Mouse (Mus musculus): ENCODE data around the gene Nrxn2. TPM values are rescaled to one million over a fixed set of nuclear protein-coding genes. Genes with fewer than 3 reads are reported as not detected.

The Nrxn2 gene
- polyA plus RNA-seq, 1 experiment = 0.09 TPM

- Histone ChIP-seq H3K79me2 (ENCODE audit: control insufficient read depth, insufficient read depth) (no peaks in the 10 kb centered on the region), H3K27me3 (ENCODE audit: control insufficient read depth, insufficient read depth, insufficient read length) (peaks cover 55% of the 10 kb centered on the region), H3K4me3 (ENCODE audit: insufficient read depth, poor library complexity, severe bottlenecking) (no peak overlapping the region), H3K79me3 (ENCODE audit: low read depth) (no peaks in the 10 kb centered on the region), H3ac (ENCODE audit: control insufficient read depth, insufficient read length, low read depth) (no peak overlapping the region), H3K36me3 (ENCODE audit: control insufficient read depth, insufficient read depth) (no peaks in the 10 kb centered on the region)
- TF ChIP-seq MYOG (IDR thresholded peaks at IDR 0.05; ENCODE audit: control insufficient read depth, extremely low read depth, insufficient read length) (no peak), FOSL1 (IDR thresholded peaks at IDR 0.05; ENCODE audit: insufficient read depth, low read length, poor library complexity, severe bottlenecking) (no peak), MYOD1 (IDR thresholded peaks at IDR 0.05; ENCODE audit: control insufficient read depth, insufficient read length, low read depth) (no peak), USF1 (IDR thresholded peaks at IDR 0.05; ENCODE audit: low read depth) (no peak), CEBPB (IDR thresholded peaks at IDR 0.05; ENCODE audit: low read depth) (no peak), MAX (IDR thresholded peaks at IDR 0.05) (no peak), CTCF (IDR thresholded peaks at IDR 0.05; ENCODE audit: control insufficient read depth, insufficient read depth, insufficient read length) (no peak)
Observed at GRCm38 (mm10) chr19:6522289-6522688, 103.8 kb downstream of the Nrxn2 start.

GRCm38 (mm10) chr19:6525023-6525422 lies 106.5 kb downstream of the Nrxn2 start:
- Histone ChIP-seq H3K4me3 (ENCODE audit: insufficient read depth, poor library complexity, severe bottlenecking) (no peak overlapping the region), H3K27me3 (ENCODE audit: control insufficient read depth, insufficient read depth, insufficient read length) (peaks cover 70% of the 10 kb centered on the region), H3K79me2 (ENCODE audit: control insufficient read depth, insufficient read depth) (no peaks in the 10 kb centered on the region), H3ac (ENCODE audit: control insufficient read depth, insufficient read length, low read depth) (no peak overlapping the region), H3K79me3 (ENCODE audit: low read depth) (no peaks in the 10 kb centered on the region), H3K36me3 (ENCODE audit: control insufficient read depth, insufficient read depth) (no peaks in the 10 kb centered on the region)
- TF ChIP-seq CTCF (IDR thresholded peaks at IDR 0.05; ENCODE audit: control insufficient read depth, insufficient read depth, insufficient read length) = no peak
- TF ChIP-seq MYOD1 (IDR thresholded peaks at IDR 0.05; ENCODE audit: control insufficient read depth, insufficient read length, low read depth) = no peak

GRCm38 (mm10) chr19:6526010-6526409 lies 107.5 kb downstream of the Nrxn2 start:
- Histone ChIP-seq H3K4me3 (ENCODE audit: insufficient read depth, poor library complexity, severe bottlenecking) (no peak overlapping the region), H3K36me3 (ENCODE audit: control insufficient read depth, insufficient read depth) (no peaks in the 10 kb centered on the region), H3ac (ENCODE audit: control insufficient read depth, insufficient read length, low read depth) (no peak overlapping the region), H3K27me3 (ENCODE audit: control insufficient read depth, insufficient read depth, insufficient read length) (peaks cover 73% of the 10 kb centered on the region), H3K79me3 (ENCODE audit: low read depth) (no peaks in the 10 kb centered on the region), H3K79me2 (ENCODE audit: control insufficient read depth, insufficient read depth) (no peaks in the 10 kb centered on the region)
- TF ChIP-seq MYOD1 (IDR thresholded peaks at IDR 0.05; ENCODE audit: control insufficient read depth, insufficient read length, low read depth) (no peak), CTCF (IDR thresholded peaks at IDR 0.05; ENCODE audit: control insufficient read depth, insufficient read depth, insufficient read length) (no peak), CEBPB (IDR thresholded peaks at IDR 0.05; ENCODE audit: low read depth) (no peak), MAX (IDR thresholded peaks at IDR 0.05) (no peak)

DNA sequence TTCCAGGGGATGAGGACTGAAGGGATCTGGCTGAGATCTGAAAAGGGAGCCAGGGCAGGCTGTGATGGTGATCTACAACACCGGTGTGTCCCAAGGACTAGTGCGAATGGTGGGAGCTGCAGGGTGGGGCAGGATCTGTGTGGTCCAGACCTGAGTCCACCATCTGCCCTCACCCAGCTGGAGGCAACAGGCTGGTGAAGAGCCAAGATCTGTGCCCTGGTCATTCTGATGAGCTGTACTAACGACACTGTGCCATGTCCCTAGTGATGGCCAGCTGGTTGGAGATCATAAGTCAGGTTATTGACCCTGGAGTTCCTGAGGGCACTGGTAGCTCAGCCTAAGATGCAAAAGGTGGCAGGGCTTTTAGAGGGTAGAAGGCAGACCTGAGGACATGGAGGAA lies 108.9 kb downstream of the Nrxn2 start:
- Histone ChIP-seq H3K4me3 (ENCODE audit: insufficient read depth, poor library complexity, severe bottlenecking) (no peak overlapping the region), H3ac (ENCODE audit: control insufficient read depth, insufficient read length, low read depth) (no peak overlapping the region), H3K36me3 (ENCODE audit: control insufficient read depth, insufficient read depth) (no peaks in the 10 kb centered on the region), H3K79me2 (ENCODE audit: control insufficient read depth, insufficient read depth) (no peaks in the 10 kb centered on the region), H3K79me3 (ENCODE audit: low read depth) (no peaks in the 10 kb centered on the region), H3K27me3 (ENCODE audit: control insufficient read depth, insufficient read depth, insufficient read length) (peaks cover 78% of the 10 kb centered on the region)
- TF ChIP-seq MYOG (IDR thresholded peaks at IDR 0.05; ENCODE audit: control insufficient read depth, extremely low read depth, insufficient read length) = no peak
- no peak for TF ChIP-seq USF1 (IDR thresholded peaks at IDR 0.05; ENCODE audit: low read depth)
- TF ChIP-seq CEBPB (IDR thresholded peaks at IDR 0.05; ENCODE audit: low read depth) = no peak
- no peak for TF ChIP-seq MAX (IDR thresholded peaks at IDR 0.05)
- no peak for TF ChIP-seq MYOD1 (IDR thresholded peaks at IDR 0.05; ENCODE audit: control insufficient read depth, insufficient read length, low read depth)

DNA sequence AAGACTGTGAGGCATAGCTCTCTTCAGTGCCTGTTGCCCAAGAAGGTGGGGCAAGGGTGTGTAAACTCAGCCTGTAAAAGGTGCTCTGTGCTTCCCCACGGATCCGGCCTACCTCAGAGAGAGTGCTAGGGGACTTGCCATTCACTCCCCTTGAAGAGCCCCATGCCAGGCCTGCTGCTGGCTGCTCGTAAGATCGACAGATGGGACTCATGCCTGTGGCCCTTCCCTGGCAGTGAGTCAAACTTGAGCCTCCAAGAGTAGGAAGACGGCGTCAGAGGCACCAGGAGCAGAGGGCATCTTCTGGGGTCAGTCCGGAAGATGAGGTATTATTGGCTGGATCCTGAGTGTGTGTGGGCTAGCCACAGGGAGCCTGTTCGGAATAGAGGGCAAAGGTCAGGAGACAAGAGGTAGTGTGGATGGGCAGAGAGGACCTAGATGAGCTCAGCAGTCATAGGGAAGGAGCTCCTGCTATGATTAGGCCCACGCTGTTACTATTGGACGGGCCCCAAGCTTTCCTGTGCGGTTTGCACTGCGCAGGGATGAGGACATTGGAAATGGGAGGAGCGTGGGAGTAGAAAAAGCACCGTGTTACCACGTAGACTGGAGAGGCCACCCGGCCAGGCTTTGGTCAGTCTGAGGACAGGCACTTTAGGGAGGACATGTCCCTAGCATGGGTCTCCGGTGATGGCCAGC lies 109.5 kb downstream of the Nrxn2 start:
- H3K79me3 ChIP-seq (ENCODE audit: low read depth) = no peaks in the 10 kb centered on the region
- H3ac ChIP-seq (ENCODE audit: control insufficient read depth, insufficient read length, low read depth) = no peak overlapping the region
- H3K36me3 ChIP-seq (ENCODE audit: control insufficient read depth, insufficient read depth) = no peaks in the 10 kb centered on the region
- H3K27me3 ChIP-seq (ENCODE audit: control insufficient read depth, insufficient read depth, insufficient read length) = peaks cover 78% of the 10 kb centered on the region
- no peak overlapping the region for H3K4me3 ChIP-seq (ENCODE audit: insufficient read depth, poor library complexity, severe bottlenecking)
- H3K79me2 ChIP-seq (ENCODE audit: control insufficient read depth, insufficient read depth) = no peaks in the 10 kb centered on the region
- TF ChIP-seq MYOG (IDR thresholded peaks at IDR 0.05; ENCODE audit: control insufficient read depth, extremely low read depth, insufficient read length) = no peak
- TF ChIP-seq FOSL1 (IDR thresholded peaks at IDR 0.05; ENCODE audit: insufficient read depth, low read length, poor library complexity, severe bottlenecking) = no peak
- TF ChIP-seq MYOD1 (IDR thresholded peaks at IDR 0.05; ENCODE audit: control insufficient read depth, insufficient read length, low read depth) = no peak
- TF ChIP-seq USF1 (IDR thresholded peaks at IDR 0.05; ENCODE audit: low read depth) = no peak
- TF ChIP-seq MAX (IDR thresholded peaks at IDR 0.05) = no peak
- TF ChIP-seq CEBPB (IDR thresholded peaks at IDR 0.05; ENCODE audit: low read depth) = no peak
- TF ChIP-seq CTCF (IDR thresholded peaks at IDR 0.05; ENCODE audit: control insufficient read depth, insufficient read depth, insufficient read length) = no peak

DNA sequence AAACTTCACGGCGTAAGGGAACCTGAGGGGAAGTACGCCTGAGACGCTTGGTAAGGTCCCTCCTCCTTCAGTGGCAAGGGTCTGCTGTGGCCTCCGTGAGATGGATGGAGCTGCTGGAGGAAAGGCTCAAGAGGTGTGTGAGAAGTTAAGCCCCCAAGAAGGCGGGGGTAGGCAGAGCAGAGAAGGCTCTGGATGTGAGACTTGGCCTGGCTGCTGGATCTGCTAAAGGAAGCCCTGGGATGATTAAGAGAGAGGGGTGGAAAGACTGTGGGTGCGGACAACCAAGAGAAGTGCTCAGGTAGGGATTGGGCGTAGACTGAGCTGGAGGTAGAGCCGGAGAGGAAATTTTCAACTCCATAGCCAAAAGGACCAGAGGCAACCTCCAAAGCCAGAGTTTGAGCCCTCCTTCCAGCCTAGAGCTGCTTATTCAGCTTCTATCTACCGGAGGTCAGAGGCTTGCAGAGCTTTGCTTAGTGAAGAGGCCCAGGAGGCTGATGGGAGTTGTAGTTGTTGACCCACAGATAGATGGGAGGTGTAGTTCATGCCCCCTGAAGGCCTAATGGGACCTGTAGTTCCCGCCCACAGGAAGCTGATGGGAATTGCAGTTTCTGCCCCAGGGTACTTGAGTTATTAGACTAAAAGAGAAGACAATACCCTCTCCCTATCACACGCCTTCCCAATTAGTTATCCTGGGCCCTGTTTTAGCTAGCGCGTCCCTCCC lies 110.9 kb downstream of the Nrxn2 start:
- H3ac ChIP-seq (ENCODE audit: control insufficient read depth, insufficient read length, low read depth) = no peak overlapping the region
- H3K79me3 ChIP-seq (ENCODE audit: low read depth) = no peaks in the 10 kb centered on the region
- peaks cover 81% of the 10 kb centered on the region for H3K27me3 ChIP-seq (ENCODE audit: control insufficient read depth, insufficient read depth, insufficient read length)
- H3K4me3 ChIP-seq (ENCODE audit: insufficient read depth, poor library complexity, severe bottlenecking) = no peak overlapping the region
- TF ChIP-seq CEBPB (IDR thresholded peaks at IDR 0.05; ENCODE audit: low read depth) = no peak
- no peak for TF ChIP-seq MYOG (IDR thresholded peaks at IDR 0.05; ENCODE audit: control insufficient read depth, extremely low read depth, insufficient read length)
- TF ChIP-seq CTCF (IDR thresholded peaks at IDR 0.05; ENCODE audit: control insufficient read depth, insufficient read depth, insufficient read length) = no peak
- no peak for TF ChIP-seq MYOD1 (IDR thresholded peaks at IDR 0.05; ENCODE audit: control insufficient read depth, insufficient read length, low read depth)
- TF ChIP-seq FOSL1 (IDR thresholded peaks at IDR 0.05; ENCODE audit: insufficient read depth, low read length, poor library complexity, severe bottlenecking) = no peak
- no peak for TF ChIP-seq USF1 (IDR thresholded peaks at IDR 0.05; ENCODE audit: low read depth)
- TF ChIP-seq MAX (IDR thresholded peaks at IDR 0.05) = no peak
- no peaks in the 10 kb centered on the region for H3K36me3 ChIP-seq (ENCODE audit: control insufficient read depth, insufficient read depth)
- no peaks in the 10 kb centered on the region for H3K79me2 ChIP-seq (ENCODE audit: control insufficient read depth, insufficient read depth)
